Mouse (Mus musculus) hematopoietic stem cell, adult 5-6 weeks (primary cell): ENCODE results near the gene Rai1. TPM values are rescaled to one million over a fixed set of nuclear protein-coding genes. Genes with fewer than 3 reads are reported as not detected.
A peak's percentile ranks its signal among the peaks of the same experiment; 100 is the strongest.

ENCODE experiments used
- ATAC-seq, 2 experiments: fragments of 125-278 bp in 1 of 2; replicated peaks in 1 of 2; 2 replicates each; pipeline ENCODE4 v1.8.0; 2016 to 2017; ENCODE audit warnings: inconsistent platforms in 2 of 2, mild to moderate bottlenecking in 2 of 2, moderate number of reproducible peaks in 2 of 2, low read depth in 1 of 2, moderate TSS enrichment in 1 of 2; ENCODE audit not compliant: low FRiP score in 2 of 2, poor library complexity in 2 of 2, severe bottlenecking in 2 of 2, insufficient read depth in 1 of 2, low TSS enrichment in 1 of 2
- total RNA-seq: library from RNA; stranded (forward); fragments of 172-1452, 232-1000 nt; gene quantifications from 2 replicates; pipeline ENCODE4 v1.2.3, GENCODE M21; 2017

Gene Rai1
- 20.8 and 20.9 TPM in 2 replicates for total RNA-seq

DNA sequence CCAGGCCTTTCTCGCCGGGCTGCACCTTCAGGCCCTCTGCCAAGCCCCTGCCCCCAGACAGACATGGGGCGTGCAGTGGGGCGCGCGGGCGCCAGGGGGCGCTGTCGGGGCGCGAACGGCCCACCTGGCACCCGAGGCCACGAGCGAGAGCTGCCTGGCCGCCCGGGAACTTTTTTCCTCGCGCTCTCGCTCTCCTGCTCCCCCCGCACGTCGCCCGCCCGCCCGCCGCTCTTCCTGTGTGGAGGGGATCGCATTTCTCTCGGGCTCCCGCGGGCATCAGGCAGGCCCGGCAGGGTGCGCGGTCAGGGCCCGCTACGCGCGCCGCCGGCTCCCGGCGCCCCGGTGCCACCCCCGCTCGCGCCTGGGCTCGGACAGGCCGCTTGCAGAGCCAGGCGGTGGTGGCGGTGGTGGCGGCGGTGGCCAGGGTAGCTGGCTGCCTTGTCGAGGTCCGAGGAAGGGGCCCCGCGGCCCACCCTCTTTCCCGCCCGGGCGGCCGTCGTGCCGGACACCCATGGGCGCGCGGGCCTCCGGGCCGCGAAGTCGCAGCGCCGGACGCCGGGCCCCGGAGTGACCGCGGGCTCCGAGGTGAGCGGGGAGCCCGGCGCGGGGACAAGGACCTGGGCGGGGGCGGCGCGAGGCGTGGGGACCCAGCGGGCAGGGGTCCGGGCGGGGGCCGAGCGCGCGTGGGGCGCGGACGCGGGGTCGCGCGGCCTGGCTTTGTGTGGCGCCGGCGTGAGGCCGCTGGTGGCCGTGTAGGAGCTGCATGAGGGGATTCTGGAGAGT, at the start of gene Rai1:
Rai1 (plus strand) TSS at position 204 of the 783 bp plus-strand sequence.
- peak in 1 of 2 experiments; percentile 42; a peak in 2 of 4 replicates for ATAC-seq

DNA sequence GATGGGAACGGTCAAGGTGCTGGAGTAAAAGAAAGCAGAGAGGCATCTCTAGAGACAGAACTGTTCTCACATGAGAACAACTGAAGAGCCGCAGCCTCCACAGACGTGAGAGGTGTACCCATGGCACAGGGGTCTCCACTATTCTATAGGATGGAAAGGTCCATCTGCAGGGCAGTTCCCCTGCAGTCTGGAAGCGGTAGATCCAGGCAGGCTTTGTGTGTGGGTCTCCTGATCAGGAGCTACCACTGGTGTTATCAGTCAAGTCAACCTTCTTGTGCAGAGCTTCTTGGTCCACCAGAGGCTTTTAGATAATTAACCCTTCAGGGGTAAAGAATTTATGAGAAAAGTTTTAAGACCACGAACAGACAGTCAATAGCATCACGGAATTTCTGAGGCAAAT, 48.3 kb upstream of the Rai1 start:
- ATAC-seq, result no peak

DNA sequence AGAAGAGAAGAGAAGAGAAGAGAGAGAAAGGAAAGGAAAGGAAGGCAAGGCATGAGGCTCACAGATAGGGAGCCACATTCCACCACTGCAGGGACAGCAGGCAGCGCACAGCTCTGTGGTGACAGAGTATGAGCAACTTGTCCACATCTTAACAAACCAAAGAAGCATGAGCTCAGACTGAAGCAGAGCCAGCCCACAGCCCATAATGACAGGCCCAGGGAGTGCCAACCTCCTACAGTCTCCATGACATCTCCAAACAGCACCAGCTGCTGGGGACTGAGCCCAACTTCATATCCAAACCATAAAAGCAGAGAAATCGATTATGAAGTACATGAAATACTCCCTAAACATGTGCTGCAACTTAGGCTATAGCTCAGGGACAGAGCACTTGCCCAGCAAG, 46.8 kb upstream of the Rai1 start:
- no peak for ATAC-seq

DNA sequence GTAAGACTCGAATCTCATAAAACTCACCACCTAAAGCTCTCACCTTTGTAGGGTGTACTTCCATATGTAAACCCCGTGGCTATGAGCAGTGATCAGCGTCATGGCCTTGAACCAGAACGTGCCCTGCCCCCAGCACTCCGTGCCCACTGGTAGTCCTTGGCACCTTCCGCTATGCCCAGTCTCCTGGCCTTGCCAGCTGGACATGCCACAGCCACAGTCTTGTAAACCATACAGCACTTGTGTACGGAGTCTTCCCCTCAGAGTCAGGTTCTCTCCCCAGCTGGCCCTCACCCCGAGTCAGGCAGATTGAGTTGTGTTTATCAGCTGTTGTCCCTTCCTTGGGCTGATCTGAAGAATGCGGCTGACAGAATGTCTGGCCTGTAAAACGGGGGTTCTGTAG, 46.4 kb upstream of the Rai1 start:
- no peak for ATAC-seq

DNA sequence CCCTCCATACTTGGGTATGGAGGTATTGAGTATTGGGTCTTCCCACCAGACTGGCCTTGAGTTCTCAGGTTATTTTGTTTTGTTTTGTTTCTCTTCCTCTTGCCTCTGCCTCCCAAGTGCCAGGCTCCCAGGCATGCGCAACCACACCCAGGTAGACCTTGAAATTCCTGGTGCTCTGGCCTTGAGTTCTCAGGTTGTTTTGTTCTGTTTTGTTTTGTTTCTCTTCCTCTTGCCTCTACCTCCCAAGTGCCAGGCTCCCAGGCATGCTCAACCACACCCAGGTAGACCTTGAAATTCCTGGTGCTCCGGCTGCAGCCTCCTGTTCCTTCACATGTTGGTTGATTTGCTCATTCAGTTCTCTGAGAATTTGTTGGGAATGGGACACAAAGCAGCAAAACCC, 44.8 kb upstream of the Rai1 start:
- no peak for ATAC-seq

DNA sequence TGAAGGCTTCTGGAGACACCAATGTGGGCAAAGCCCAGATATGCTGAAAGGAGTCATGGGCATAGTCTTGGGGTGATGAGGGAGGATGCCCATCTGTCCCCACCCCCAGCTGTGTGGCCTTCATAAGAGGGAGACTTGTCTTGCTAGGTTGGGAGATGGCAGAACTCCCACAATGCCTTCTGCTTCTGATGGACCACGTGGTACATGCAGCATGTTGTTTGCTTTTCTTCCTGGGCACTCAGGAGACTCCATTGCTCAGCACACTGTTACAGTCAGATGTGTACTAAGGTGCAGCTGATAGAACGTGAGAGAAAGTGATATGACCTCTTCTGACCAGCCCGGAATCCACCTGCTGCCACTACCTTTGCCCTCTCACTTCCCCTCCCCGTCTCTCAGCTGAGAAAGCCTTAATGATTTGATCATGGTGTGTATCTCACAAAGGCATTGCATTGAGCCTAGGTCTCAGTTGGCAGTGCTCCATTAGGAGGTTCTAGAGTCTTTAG, 43.3 kb upstream of the Rai1 start:
- no peak for ATAC-seq

DNA sequence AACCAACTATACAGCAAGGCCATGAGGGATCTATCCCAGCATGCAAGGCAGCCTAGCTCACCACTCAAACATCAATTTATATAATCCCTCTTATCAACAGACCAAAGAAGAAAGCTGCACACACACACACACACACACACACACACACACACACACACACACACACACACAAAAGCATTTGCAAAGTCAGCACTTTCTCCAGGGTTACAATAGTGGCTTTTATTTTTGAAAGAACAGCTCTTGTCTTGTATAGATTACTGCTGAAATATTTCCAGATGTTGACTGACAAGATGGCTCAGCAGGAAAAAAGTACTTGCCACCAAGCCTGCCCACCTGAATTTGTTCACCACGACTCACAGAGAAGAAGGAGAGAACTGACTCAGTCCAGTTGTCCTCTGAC, 39.5 kb upstream of the Rai1 start:
- ATAC-seq, result no peak

DNA sequence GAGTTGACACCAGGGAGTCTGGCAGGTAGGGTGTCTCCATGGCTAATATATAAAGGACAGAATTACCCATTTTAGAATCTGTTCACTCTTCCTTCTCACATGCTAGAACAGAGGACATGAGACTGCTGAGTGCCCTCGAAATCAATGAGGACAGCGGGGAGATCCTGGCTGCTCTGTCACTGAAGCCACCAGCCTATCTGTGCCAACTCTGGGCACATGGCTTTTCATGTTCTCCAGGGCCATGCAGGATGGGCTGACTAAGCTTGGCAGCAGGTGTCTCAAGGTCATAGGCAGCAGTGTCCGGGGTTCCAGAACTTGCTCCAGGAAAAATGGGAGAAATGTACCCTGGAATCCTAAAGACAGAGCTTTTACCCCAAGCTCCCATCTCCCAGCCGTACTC, 37.2 kb upstream of the Rai1 start:
- no peak for ATAC-seq

DNA sequence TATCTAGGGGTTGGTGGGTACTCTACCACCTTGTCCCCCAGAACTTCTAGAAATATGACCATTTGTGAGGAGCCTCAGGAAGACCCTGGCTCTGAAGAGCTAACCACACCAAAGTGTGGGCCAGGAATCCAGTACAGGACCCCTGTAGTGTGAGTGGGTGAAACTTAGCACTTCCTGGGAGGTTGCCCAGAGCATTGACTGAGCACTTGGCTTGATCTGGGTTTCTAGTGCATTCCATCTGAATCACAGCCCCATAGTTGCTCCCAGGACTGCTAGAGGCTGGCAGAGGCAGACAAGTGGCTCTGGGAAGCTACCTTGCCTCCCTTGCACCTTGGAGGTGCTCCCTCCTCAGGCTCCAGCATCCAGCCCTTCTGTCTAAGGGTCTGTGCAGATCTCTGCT, 36.2 kb upstream of the Rai1 start:
- ATAC-seq, result no peak

DNA sequence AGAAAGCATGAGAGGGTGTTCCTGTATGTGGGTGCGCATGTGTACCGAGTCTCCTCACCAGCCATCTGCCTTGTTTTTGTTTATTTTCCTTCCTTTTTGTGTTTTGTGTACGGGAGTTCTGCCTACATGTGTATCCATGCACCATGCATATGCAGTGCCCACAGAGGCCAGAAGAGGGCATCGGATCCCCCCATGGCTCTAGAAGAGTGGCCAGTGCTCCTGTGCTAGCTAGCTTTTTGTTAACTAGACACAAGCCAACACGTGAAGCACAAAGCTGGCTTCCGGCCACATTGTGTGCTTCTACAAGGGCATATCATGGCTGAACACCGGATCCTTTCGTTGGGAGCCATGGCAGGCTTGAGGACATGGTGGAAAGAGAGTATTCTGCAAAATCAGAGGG, 34.2 kb upstream of the Rai1 start:
- ATAC-seq, result peak; percentile 79 to 82; a peak in 3 of 4 replicates

DNA sequence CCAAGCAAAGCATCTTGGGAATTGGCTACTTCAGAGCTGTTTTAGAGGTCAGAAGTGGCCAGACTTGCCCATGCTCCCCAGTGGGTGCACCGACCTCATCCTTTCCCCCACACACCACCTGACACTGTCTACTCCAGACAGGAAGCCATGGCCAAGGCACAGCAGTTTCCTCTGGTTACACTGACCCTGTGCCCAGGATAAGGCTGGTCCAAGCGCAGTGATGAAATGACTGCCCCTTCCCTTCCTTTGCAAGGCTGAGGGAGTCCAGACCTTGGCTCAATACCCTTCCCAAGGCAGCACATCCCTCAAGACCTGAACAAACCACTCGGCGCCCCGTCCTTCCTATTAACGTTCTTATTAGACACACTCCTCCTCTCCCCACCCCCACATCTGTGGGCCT, 33.6 kb upstream of the Rai1 start:
- no peak for ATAC-seq

DNA sequence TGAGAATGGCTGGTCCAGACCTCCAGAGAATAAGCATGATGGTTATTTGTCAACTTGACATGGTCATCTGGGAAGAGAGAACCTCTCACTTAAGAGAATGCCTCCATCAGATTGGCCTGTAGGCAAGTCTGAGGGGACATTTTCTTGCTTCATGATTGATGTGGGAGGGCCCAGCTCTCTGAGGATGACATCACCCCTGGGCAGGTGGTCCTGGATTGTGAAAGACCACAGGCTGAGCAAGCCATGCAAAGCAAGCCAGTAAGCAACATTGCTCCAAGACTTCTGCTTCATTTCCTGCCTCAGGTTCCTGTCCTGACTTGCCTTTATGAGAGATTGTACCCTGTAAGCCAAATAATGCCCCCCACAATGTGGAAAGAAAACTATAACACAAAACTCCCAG, 31.7 kb upstream of the Rai1 start:
- ATAC-seq, result no peak

DNA sequence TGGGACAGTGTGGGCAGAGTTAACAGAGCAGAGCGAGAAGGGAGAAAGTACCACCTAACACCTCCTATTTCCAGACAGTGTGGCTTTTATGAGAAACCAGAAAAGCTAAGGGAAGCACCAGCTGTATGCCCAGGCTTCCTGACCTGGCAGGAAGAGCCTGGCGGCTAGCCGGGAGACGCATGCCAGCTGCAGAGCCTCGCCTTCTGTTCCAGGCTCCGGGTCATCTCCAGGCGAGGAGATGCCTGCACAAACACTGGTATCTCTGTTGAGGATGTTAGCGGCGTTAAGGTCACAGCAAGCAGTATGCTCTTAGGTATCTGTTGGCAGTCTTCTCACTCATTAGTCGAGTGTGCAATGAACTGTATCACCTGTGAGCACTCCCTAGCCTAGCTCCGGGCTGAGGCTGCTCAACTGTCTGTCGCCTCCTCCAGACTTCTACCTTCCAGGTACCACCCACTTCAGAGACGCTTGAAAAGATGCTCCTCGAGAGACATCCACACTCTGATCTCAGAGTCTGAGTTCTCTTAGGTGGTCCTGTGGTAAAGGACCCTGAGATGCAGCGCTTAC, 30.8 kb upstream of the Rai1 start:
- no peak for ATAC-seq

DNA sequence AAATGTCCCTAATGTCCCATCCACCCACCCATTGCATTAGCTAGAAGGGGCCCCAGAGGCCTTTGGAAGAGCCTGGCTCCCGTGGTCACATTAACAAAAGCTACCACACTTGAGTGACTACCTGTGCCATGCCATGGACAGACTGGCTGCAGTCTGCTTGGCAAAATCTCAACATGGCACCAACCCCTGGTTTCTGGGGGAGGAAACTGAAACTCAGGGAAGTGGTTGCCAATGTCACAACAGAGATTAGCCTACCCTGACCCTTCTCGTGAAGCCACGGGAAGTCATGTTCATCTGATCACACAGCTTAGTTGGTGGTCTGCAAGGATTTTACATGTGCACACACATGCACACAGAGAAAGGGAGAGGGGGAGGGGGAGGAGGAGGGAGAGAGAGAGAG, 28.6 kb upstream of the Rai1 start:
- peak in 1 of 2 experiments; percentile 52; a peak in 2 of 4 replicates for ATAC-seq

DNA sequence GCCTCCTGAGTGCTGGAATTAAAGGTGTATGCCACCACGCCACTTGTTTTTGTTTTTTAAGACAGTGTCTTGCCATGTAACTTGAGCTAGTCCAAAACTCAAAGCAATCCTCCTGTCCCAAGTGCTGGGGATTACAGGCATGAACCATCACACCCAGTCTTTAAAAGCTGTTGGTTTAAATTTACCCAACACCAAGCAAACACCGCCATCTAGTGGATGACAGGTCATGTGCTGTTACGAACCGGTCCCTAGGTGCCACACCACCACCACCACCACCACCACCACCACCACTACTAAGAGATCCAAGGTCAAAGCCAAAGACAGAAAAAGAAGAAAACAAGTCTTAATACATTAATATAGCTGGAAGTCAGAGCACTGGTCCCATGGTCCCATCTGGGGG, 28.0 kb upstream of the Rai1 start:
- peak; percentile 69 to 76; a peak in 3 of 4 replicates for ATAC-seq

DNA sequence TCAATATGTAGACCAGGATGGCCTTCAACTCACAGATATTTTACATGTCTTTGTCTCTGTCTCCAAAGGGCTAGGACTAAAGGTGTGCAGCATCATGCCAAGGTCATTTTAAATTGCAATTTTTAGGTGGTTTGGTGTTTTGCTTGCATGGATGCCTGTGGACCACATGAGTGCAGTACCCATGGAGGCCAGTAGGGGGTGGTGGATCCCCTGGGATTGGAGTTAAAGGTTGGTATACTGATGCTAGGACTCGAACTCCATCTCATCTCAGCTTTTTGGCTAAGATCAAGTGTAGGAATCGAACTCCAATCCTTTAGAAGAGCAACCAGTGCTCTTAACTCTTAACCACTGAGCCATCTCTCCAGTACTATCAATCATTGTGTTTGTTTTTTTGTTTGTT, 20.2 kb upstream of the Rai1 start:
- peak in 1 of 2 experiments; percentile 49; a peak in 2 of 4 replicates for ATAC-seq

DNA sequence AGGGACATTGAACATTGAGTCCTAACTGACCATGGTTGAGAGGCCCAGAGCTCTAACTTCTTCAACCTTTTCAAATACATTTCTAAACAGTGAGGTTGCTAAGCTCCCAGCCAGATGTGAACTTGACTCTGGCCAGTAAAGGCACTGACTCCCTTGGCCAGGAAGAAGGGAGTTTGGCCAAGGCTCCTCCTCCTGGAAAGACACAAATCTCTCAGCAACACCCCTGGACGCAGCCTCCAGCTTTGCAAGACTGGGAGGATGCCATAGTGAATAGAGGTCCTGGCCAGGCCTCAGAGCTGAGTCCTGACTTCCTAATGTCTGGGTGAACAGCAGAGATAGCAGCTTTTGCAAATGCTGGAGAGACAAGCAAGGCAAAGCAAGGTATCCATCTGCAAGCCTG, 18.1 kb upstream of the Rai1 start:
- no peak for ATAC-seq

DNA sequence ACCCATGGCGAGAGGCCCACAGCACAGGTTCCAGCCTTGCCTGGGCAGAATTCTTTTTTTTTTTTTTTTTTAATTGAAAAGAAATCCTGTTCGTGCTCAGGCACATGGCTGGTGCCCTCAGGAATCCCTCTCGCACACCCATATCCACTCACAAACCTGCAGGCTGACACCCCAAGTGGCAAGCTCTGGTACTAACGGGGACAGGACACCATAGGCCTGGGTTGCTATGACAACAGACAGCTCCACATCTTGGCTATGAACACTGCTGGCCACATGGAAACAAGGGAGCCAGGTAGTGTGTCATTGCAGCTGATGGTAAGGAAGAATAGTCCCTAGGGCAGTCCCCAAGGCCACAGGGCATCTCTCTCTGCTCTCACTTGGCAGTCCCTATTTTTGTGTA, 15.9 kb upstream of the Rai1 start:
- no peak for ATAC-seq
